ENCODE assay signal across 24 mouse cellular contexts in genomic region chr4:130652546-130652945, GRCm38 (mm10). TPM values are rescaled to one million over a fixed set of nuclear protein-coding genes. Genes with fewer than 3 reads are reported as not detected.
DNase-seq lines count a peak whose midpoint lies in the region; ATAC-seq and TF ChIP-seq lines count a peak whose summit lies in the region.
"Had no signal": no experiment of that assay in that cellular context is flagged by ENCODE, and none has a peak within 500 bp of the region (broad histone marks: within the 10 kb centered on the region; RNA-seq: fewer than 3 reads in every experiment).

No protein-coding gene starts in this region.

- H3K36me3 ChIP-seq in hindbrain, embryonic 10.5 days, result no peaks in the 10 kb centered on the region
- no peaks in the 10 kb centered on the region for H3K36me3 ChIP-seq in hindbrain, postnatal 0 days (ENCODE audit: insufficient read depth, low read length)
- H3K36me3 ChIP-seq in ES-Bruce4 (ENCODE audit: control insufficient read depth, insufficient read depth, low read length, poor library complexity, severe bottlenecking), result no peaks in the 10 kb centered on the region
- H3K36me3 ChIP-seq in embryonic facial prominence, embryonic 11.5 days (replicated peaks; ENCODE audit: control insufficient read depth, insufficient read depth, low read depth, low read length), result no peaks in the 10 kb centered on the region
- H3K36me3 ChIP-seq in liver, postnatal 0 days (replicated peaks; ENCODE audit: insufficient read depth, low read length), result no peaks in the 10 kb centered on the region
- H3K36me3 ChIP-seq: embryonic facial prominence, embryonic 13.5 days; G1E; heart, embryonic 10.5 days had no signal

- 64% methylated on average over 4 of the region's 4 CpGs for WGBS in hindbrain, embryonic 10.5 days
- WGBS in hindbrain, postnatal 0 days, result 58% methylated on average over 4 of the region's 4 CpGs
- 37% methylated on average over 4 of the region's 4 CpGs for WGBS in embryonic facial prominence, embryonic 11.5 days
- WGBS in liver, postnatal 0 days (ENCODE audit: insufficient replicate concordance), result 69% methylated on average over 4 of the region's 4 CpGs

- no peak for TF ChIP-seq CTCF in hindbrain, postnatal 0 days (IDR thresholded peaks at IDR 0.05; ENCODE audit: low read depth)
- TF ChIP-seq CTCF in ES-Bruce4 (IDR thresholded peaks at IDR 0.05; ENCODE audit: low read depth, low read length), result no peak
- TF ChIP-seq CTCF in liver, postnatal 0 days (IDR thresholded peaks at IDR 0.05; ENCODE audit: low read depth), result no peak

- H3K4me2 ChIP-seq in hindbrain, postnatal 0 days (ENCODE audit: low read depth, low read length), result no peak overlapping the region
- no peak overlapping the region for H3K4me2 ChIP-seq in embryonic facial prominence, embryonic 11.5 days (ENCODE audit: low read depth, low read length)
- H3K4me2 ChIP-seq in liver, postnatal 0 days (ENCODE audit: low read depth, low read length), result no peak overlapping the region
- H3K4me2 ChIP-seq: embryonic facial prominence, embryonic 13.5 days; forebrain, embryonic 13.5 days; hindbrain, embryonic 14.5 days had no signal

- H3K27me3 ChIP-seq in hindbrain, embryonic 10.5 days (ENCODE audit: insufficient read depth, poor library complexity, severe bottlenecking), result 0 out of 2 replicates have a peak, but pooled peaks cover 3% of the 10 kb centered on the region
- H3K27me3 ChIP-seq in hindbrain, postnatal 0 days (ENCODE audit: insufficient read depth, low read length), result no peaks in the 10 kb centered on the region
- H3K27me3 ChIP-seq in ES-Bruce4 (ENCODE audit: control insufficient read depth, insufficient read depth, low read length, poor library complexity, severe bottlenecking), result no peaks in the 10 kb centered on the region
- H3K27me3 ChIP-seq in embryonic facial prominence, embryonic 11.5 days (ENCODE audit: control insufficient read depth, insufficient read depth, low read length), result no peaks in the 10 kb centered on the region
- H3K27me3 ChIP-seq in liver, postnatal 0 days (ENCODE audit: insufficient read depth, low read length), result no peaks in the 10 kb centered on the region
- H3K27me3 ChIP-seq: embryonic facial prominence, embryonic 13.5 days; forebrain, embryonic 13.5 days had no signal

- H3K4me1 ChIP-seq in hindbrain, embryonic 10.5 days (replicated peaks), result no peaks in the 10 kb centered on the region
- H3K4me1 ChIP-seq in hindbrain, postnatal 0 days (ENCODE audit: insufficient read depth, low read length), result no peaks in the 10 kb centered on the region
- peaks cover 4% of the 10 kb centered on the region for H3K4me1 ChIP-seq in ES-Bruce4 (ENCODE audit: control insufficient read depth, insufficient read depth, low read length)
- H3K4me1 ChIP-seq in embryonic facial prominence, embryonic 11.5 days (ENCODE audit: control insufficient read depth, insufficient read depth, low read length), result no peaks in the 10 kb centered on the region
- H3K4me1 ChIP-seq in liver, postnatal 0 days (ENCODE audit: insufficient read depth), result no peaks in the 10 kb centered on the region
- H3K4me1 ChIP-seq: embryonic facial prominence, embryonic 13.5 days; forebrain, embryonic 13.5 days; heart, embryonic 10.5 days had no signal

- no peak for ATAC-seq in hindbrain, postnatal 0 days
- no peak for ATAC-seq in embryonic facial prominence, embryonic 11.5 days (replicated peaks; ENCODE audit: insufficient number of reproducible peaks, low FRiP score, low TSS enrichment, low read depth)
- no peak for ATAC-seq in liver, postnatal 0 days
- ATAC-seq: CD4-positive, CD25-positive, alpha-beta regulatory T cell, adult 4 months; forebrain, embryonic 13.5 days; intestine, embryonic 16.5 days had no signal

- no peak overlapping the region for H3K4me3 ChIP-seq in hindbrain, embryonic 10.5 days
- no peak overlapping the region for H3K4me3 ChIP-seq in hindbrain, postnatal 0 days (ENCODE audit: low read length)
- H3K4me3 ChIP-seq in ES-Bruce4 (ENCODE audit: low read depth, low read length), result no peak overlapping the region
- H3K4me3 ChIP-seq in embryonic facial prominence, embryonic 11.5 days (ENCODE audit: low read depth, low read length), result no peak overlapping the region
- no peak overlapping the region for H3K4me3 ChIP-seq in liver, postnatal 0 days (ENCODE audit: low read depth, low read length)
- H3K4me3 ChIP-seq: embryonic facial prominence, embryonic 13.5 days; forebrain, embryonic 13.5 days; heart, embryonic 10.5 days had no signal

- no peaks in the 10 kb centered on the region for H3K9me3 ChIP-seq in hindbrain, embryonic 10.5 days
- H3K9me3 ChIP-seq in hindbrain, postnatal 0 days (ENCODE audit: low read length), result no peaks in the 10 kb centered on the region
- H3K9me3 ChIP-seq in ES-Bruce4 (replicated peaks; ENCODE audit: control insufficient read depth, insufficient read depth, low read length, poor library complexity, severe bottlenecking), result no peaks in the 10 kb centered on the region
- H3K9me3 ChIP-seq in embryonic facial prominence, embryonic 11.5 days (replicated peaks; ENCODE audit: control insufficient read depth, low read length), result no peaks in the 10 kb centered on the region
- H3K9me3 ChIP-seq in liver, postnatal 0 days (ENCODE audit: low read length), result no peaks in the 10 kb centered on the region
- H3K9me3 ChIP-seq: embryonic facial prominence, embryonic 13.5 days; forebrain, embryonic 13.5 days; G1E; heart, embryonic 10.5 days had no signal

- H3K9ac ChIP-seq in hindbrain, postnatal 0 days (replicated peaks; ENCODE audit: low read length), result no peak overlapping the region
- H3K9ac ChIP-seq in ES-Bruce4 (ENCODE audit: low read depth, poor library complexity, severe bottlenecking), result peak overlapping the region; percentile 10
- no peak overlapping the region for H3K9ac ChIP-seq in embryonic facial prominence, embryonic 11.5 days (replicated peaks; ENCODE audit: low read length)
- no peak overlapping the region for H3K9ac ChIP-seq in liver, postnatal 0 days (replicated peaks)
- H3K9ac ChIP-seq: embryonic facial prominence, embryonic 13.5 days; forebrain, embryonic 13.5 days; hindbrain, embryonic 14.5 days had no signal

- TF ChIP-seq POLR2A in ES-Bruce4 (IDR thresholded peaks at IDR 0.05; ENCODE audit: insufficient read depth, low read length), result no peak

- DNase-seq in hindbrain, embryonic 10.5 days (ENCODE audit: low spot score), result peak; percentile 16
- no peak for DNase-seq in hindbrain, postnatal 0 days (ENCODE audit: low spot score)
- DNase-seq in MN1 (ENCODE audit: low spot score), result peak; percentile 38
- peak; percentile 24 for DNase-seq in embryonic facial prominence, embryonic 11.5 days (ENCODE audit: low spot score)
- no peak for DNase-seq in kidney, adult 8-10 months
- DNase-seq in liver, postnatal 0 days, result no peak
- no peak for DNase-seq in cerebellum, adult 9-10 months
- DNase-seq: adrenal gland, adult 8-10 months; B cell, adult 2 months; cerebellum, adult 11-12 months; cerebellum, adult 9-11 months; cerebellum, postnatal 36 days; gastrocnemius, postnatal 10 days; heart, adult 18-20 months; heart, postnatal 10 days; kidney, adult 2 months had no signal

- no peak overlapping the region for H3K27ac ChIP-seq in hindbrain, embryonic 10.5 days
- H3K27ac ChIP-seq in hindbrain, postnatal 0 days, result no peak overlapping the region
- peak overlapping the region; percentile 64 for H3K27ac ChIP-seq in ES-Bruce4 (ENCODE audit: insufficient read depth, low read length)
- no peak overlapping the region for H3K27ac ChIP-seq in embryonic facial prominence, embryonic 11.5 days (replicated peaks; ENCODE audit: low read depth, low read length)
- no peak overlapping the region for H3K27ac ChIP-seq in liver, postnatal 0 days (ENCODE audit: low read depth)
- H3K27ac ChIP-seq: embryonic facial prominence, embryonic 13.5 days; forebrain, embryonic 13.5 days; heart, embryonic 10.5 days; hindbrain, embryonic 14.5 days had no signal

- peak; percentile 80; the same call in 1 of the 2 replicates for TF ChIP-seq EP300 in ES-Bruce4 (IDR thresholded peaks at IDR 0.05; ENCODE audit: insufficient read depth, low read depth, low read length)
- no peak for TF ChIP-seq EP300 in liver, postnatal 0 days (IDR thresholded peaks at IDR 0.05; ENCODE audit: low read depth)

RNA-seq across cellular contexts. Expression of gene Pum1, which starts 10.6 kb away (rescaled TPM):
- 103 and 118 TPM in 2 replicates for polyA plus RNA-seq in hindbrain, embryonic 10.5 days (2016; fragmentation: Nextera tagmentation; extraction: Ambion mirVana)
- 78.0 and 84.4 TPM in 2 replicates for total RNA-seq in hindbrain, postnatal 0 days (2014; rRNA removed)
- 61.9 and 64.9 TPM in 2 replicates for polyA plus RNA-seq in hindbrain, postnatal 0 days (2015; fragmentation: Nextera tagmentation; extraction: Ambion mirVana)
- polyA plus RNA-seq in ES-Bruce4 (2011; ENCODE audit: insufficient read depth, insufficient read length, low read depth, missing spikeins), result 111 and 125 TPM in 2 replicates
- polyA plus RNA-seq in embryonic facial prominence, embryonic 11.5 days (2014; fragmentation: Nextera tagmentation; extraction: Ambion mirVana), result 88.5 and 96.1 TPM in 2 replicates
- polyA plus RNA-seq in liver, postnatal 0 days (2015; fragmentation: Nextera tagmentation; extraction: Ambion mirVana), result 14.8 and 16.7 TPM in 2 replicates

Comparison
In these comparisons a context has a peak if more than half of its experiments do, and no peak if none do; other contexts are left out.
1. DNase-seq: peak in hindbrain, embryonic 10.5 days (single experiment), MN1 (single experiment) and embryonic facial prominence, embryonic 11.5 days (single experiment); none in hindbrain, postnatal 0 days (single experiment), kidney, adult 8-10 months (0 of 2), liver, postnatal 0 days (single experiment) and cerebellum, adult 9-10 months (single experiment).